ENCODE assay signal across 8 mouse cellular contexts in genomic region chr5:135064909-135065446, GRCm38 (mm10). TPM values are rescaled to one million over a fixed set of nuclear protein-coding genes. Genes with fewer than 3 reads are reported as not detected.
DNase-seq lines count a peak whose midpoint lies in the region; ATAC-seq and TF ChIP-seq lines count a peak whose summit lies in the region.
"Not testable (repeated sequence)": the region's sequence is repeated elsewhere in the genome, so short reads cannot be mapped to it uniquely, and the experiment has no call there.

Bud23 (minus strand) TSS chr5:135064959.

- not testable (repeated sequence) for DNase-seq in adrenal gland, adult 8-10 months; hindbrain, embryonic 11.5 days (ENCODE audit: low spot score); layer of hippocampus, adult 2 months (ENCODE audit: low spot score in 2 of 2); liver, adult 2 months (ENCODE audit: extremely low read depth, low read depth, low spot score); stomach, postnatal 0 days (ENCODE audit: low spot score)

- not testable (repeated sequence) for ATAC-seq in erythroblast, adult 5-6 weeks (replicated peaks; ENCODE audit: low FRiP score, poor library complexity, severe bottlenecking); granulocyte monocyte progenitor cell, adult 5-6 weeks (replicated peaks; ENCODE audit: poor library complexity, severe bottlenecking); hindbrain, embryonic 11.5 days (ENCODE audit: low FRiP score); midbrain, embryonic 12.5 days (ENCODE audit: low FRiP score, low read depth); stomach, postnatal 0 days (ENCODE audit: low FRiP score, low TSS enrichment)

- H3K4me3 ChIP-seq in hindbrain, embryonic 11.5 days (ENCODE audit: low read depth, low read length) = peak within 1 kb of the TSS; percentile 85
- peak within 1 kb of the TSS; percentile 99 for H3K4me3 ChIP-seq in layer of hippocampus, adult 2 months
- H3K4me3 ChIP-seq in liver, adult 2 months (ENCODE audit: insufficient read depth, low read depth, low read length) = peak within 1 kb of the TSS; percentile 92
- peak within 1 kb of the TSS; percentile 95 for H3K4me3 ChIP-seq in midbrain, embryonic 12.5 days
- peak within 1 kb of the TSS; percentile 91 for H3K4me3 ChIP-seq in stomach, postnatal 0 days (ENCODE audit: low read depth, low read length)

- H3K27me3 ChIP-seq in hindbrain, embryonic 11.5 days (ENCODE audit: control insufficient read depth, insufficient read depth, low read length); liver, adult 2 months (ENCODE audit: control insufficient read depth, insufficient read depth, low read length); midbrain, embryonic 12.5 days; stomach, postnatal 0 days (ENCODE audit: control insufficient read depth, insufficient read depth, low read length): not testable (repeated sequence)

- TF ChIP-seq EP300 in stomach, postnatal 0 days (optimal IDR thresholded peaks at IDR 0.05) = not testable (repeated sequence)

- H3K9me3 ChIP-seq in hindbrain, embryonic 11.5 days (ENCODE audit: control insufficient read depth, low read length); midbrain, embryonic 12.5 days; stomach, postnatal 0 days (ENCODE audit: control insufficient read depth, low read length): not testable (repeated sequence)

- H3K4me1 ChIP-seq in hindbrain, embryonic 11.5 days (replicated peaks; ENCODE audit: control insufficient read depth, insufficient read depth, low read length); liver, adult 2 months (ENCODE audit: control insufficient read depth, insufficient read depth, low read length); stomach, postnatal 0 days (replicated peaks; ENCODE audit: control insufficient read depth, insufficient read depth): not testable (repeated sequence)
- peaks cover 26% of the 10 kb centered on the region for H3K4me1 ChIP-seq in midbrain, embryonic 12.5 days

- not testable (repeated sequence) for H3K27ac ChIP-seq in hindbrain, embryonic 11.5 days (ENCODE audit: low read depth, low read length)
- peak within 1 kb of the TSS; percentile 88 for H3K27ac ChIP-seq in layer of hippocampus, adult 2 months
- H3K27ac ChIP-seq in liver, adult 2 months (replicated peaks; ENCODE audit: insufficient read depth, low read depth, low read length) = peak within 1 kb of the TSS; percentile 90
- H3K27ac ChIP-seq in midbrain, embryonic 12.5 days (replicated peaks) = peak within 1 kb of the TSS; percentile 60
- H3K27ac ChIP-seq in stomach, postnatal 0 days (replicated peaks) = peak within 1 kb of the TSS; percentile 78

- not testable (repeated sequence) for TF ChIP-seq POLR2A in liver, adult 2 months (IDR thresholded peaks at IDR 0.05; ENCODE audit: extremely low read depth, insufficient read depth, low read length)

- TF ChIP-seq CTCF in layer of hippocampus, adult 2 months (conservative IDR thresholded peaks at IDR 0.05); liver, adult 2 months (IDR thresholded peaks at IDR 0.05; ENCODE audit: low read depth, low read length); stomach, postnatal 0 days (IDR thresholded peaks at IDR 0.05; ENCODE audit: low read depth): not testable (repeated sequence)

- WGBS in hindbrain, embryonic 11.5 days = 77% methylated on average over 9 of the region's 9 CpGs
- 61% methylated on average over 9 of the region's 9 CpGs for WGBS in liver, adult 2 months
- 82% methylated on average over 9 of the region's 9 CpGs for whole genome bisulfite sequencing in midbrain, embryonic 12.5 days
- WGBS in stomach, postnatal 0 days = 70% methylated on average over 9 of the region's 9 CpGs

- H3K9ac ChIP-seq in hindbrain, embryonic 11.5 days (ENCODE audit: low read depth, low read length) = peak within 1 kb of the TSS; percentile 87
- H3K9ac ChIP-seq in liver, adult 2 months (ENCODE audit: low read depth, low read length) = peak within 1 kb of the TSS; percentile 95
- peak within 1 kb of the TSS; percentile 86 for H3K9ac ChIP-seq in midbrain, embryonic 12.5 days (replicated peaks)
- H3K9ac ChIP-seq in stomach, postnatal 0 days (ENCODE audit: low read length) = peak within 1 kb of the TSS; percentile 84

- not testable (repeated sequence) for H3K36me3 ChIP-seq in hindbrain, embryonic 11.5 days (ENCODE audit: control insufficient read depth, insufficient read depth, low read length); liver, adult 2 months (ENCODE audit: control insufficient read depth, insufficient read depth, low read length); stomach, postnatal 0 days (ENCODE audit: control insufficient read depth, insufficient read depth, low read length)
- H3K36me3 ChIP-seq in midbrain, embryonic 12.5 days = peaks cover 45% of the 10 kb centered on the region

- not testable (repeated sequence) for H3K79me2 ChIP-seq in liver, adult 2 months (ENCODE audit: control insufficient read depth, insufficient read depth, low read length)

- H3K4me2 ChIP-seq in hindbrain, embryonic 11.5 days (replicated peaks; ENCODE audit: low read depth, low read length) = peak within 1 kb of the TSS; percentile 91
- peak within 1 kb of the TSS; percentile 93 for H3K4me2 ChIP-seq in midbrain, embryonic 12.5 days (replicated peaks)
- H3K4me2 ChIP-seq in stomach, postnatal 0 days (replicated peaks; ENCODE audit: low read depth) = peak within 1 kb of the TSS; percentile 97

RNA-seq across cellular contexts. Expression of gene Bud23, which starts in this region (rescaled TPM):
- 10 to 100 TPM; 54.5 to 56.7 (median 55.8) TPM for total RNA-seq in adrenal gland, adult 8-10 months (2022)
- total RNA-seq in erythroblast, adult 5-6 weeks (2015; ENCODE audit: low replicate concordance) = 23.4 and 30.9 TPM in 2 replicates
- 12.0 and 17.3 TPM in 2 replicates for total RNA-seq in erythroblast, adult 5-6 weeks (2017; ENCODE audit: low replicate concordance)
- 80.5 and 90.8 TPM in 2 replicates for total RNA-seq in granulocyte monocyte progenitor cell, adult 5-6 weeks (2014; fragmentation: Nextera tagmentation)
- 44.9 and 89.9 TPM in 2 replicates for total RNA-seq in granulocyte monocyte progenitor cell, adult 5-6 weeks (2017)
- polyA plus RNA-seq in hindbrain, embryonic 11.5 days (2014; fragmentation: Nextera tagmentation; extraction: Ambion mirVana) = 113 and 118 TPM in 2 replicates
- 10 to 100 TPM; 49.9 to 53.4 TPM for total RNA-seq in layer of hippocampus, adult 2 months (2021)
- total RNA-seq in liver, adult 2 months (2014; rRNA removed) = 32.7 and 38.4 TPM in 2 replicates
- polyA plus RNA-seq in liver, adult 2 months (2012; rRNA removed) = 50.9 and 51.7 TPM in 2 replicates
- polyA plus RNA-seq in midbrain, embryonic 12.5 days (2016; fragmentation: Nextera tagmentation; extraction: Ambion mirVana) = 118 and 119 TPM in 2 replicates
- polyA plus RNA-seq in stomach, postnatal 0 days (2015; fragmentation: Nextera tagmentation; extraction: Ambion mirVana) = 46.8 and 51.9 TPM in 2 replicates
